Mouse (Mus musculus) CH12.LX (cell line): ENCODE measurements around the gene Ost4. TPM values are rescaled to one million over a fixed set of nuclear protein-coding genes. Genes with fewer than 3 reads are reported as not detected.

Experiments used
- DNase-seq: peaks from one replicate; pipeline ENCODE4 v3.0.0-alpha.2; 2013; ENCODE audit errors: extremely low read depth
- H3K27ac ChIP-seq: 2 replicates; pipeline ENCODE4 v1.5.1; 2012; ENCODE audit warnings: low read depth, mild to moderate bottlenecking, control low read depth, moderate library complexity; ENCODE audit not compliant: insufficient read depth
- H3K27me3 ChIP-seq: replicated peaks from 2 replicates; pipeline ENCODE3; 2012; ENCODE audit warnings: inconsistent platforms
- H3K36me3 ChIP-seq, 2 experiments: replicated peaks in 1 of 2; 2 replicates each; pipeline versions ENCODE3 to v1.6.1; 2012; ENCODE audit warnings: inconsistent platforms in 1 of 2, low read length in 1 of 2, mild to moderate bottlenecking in 1 of 2, mixed read lengths in 1 of 2, moderate library complexity in 1 of 2; ENCODE audit not compliant: control insufficient read depth in 1 of 2, insufficient read depth in 1 of 2
- H3K4me1 ChIP-seq, 2 experiments: 2 replicates each; pipeline ENCODE4 v1.6.1; 2012; ENCODE audit warnings: inconsistent platforms in 1 of 2, moderate library complexity in 1 of 2; ENCODE audit not compliant: insufficient read depth in 2 of 2, control insufficient read depth in 1 of 2
- H3K4me2 ChIP-seq: 2 replicates; pipeline ENCODE4 v1.6.1; 2012; ENCODE audit warnings: low read depth, mild to moderate bottlenecking, control low read depth; ENCODE audit not compliant: poor library complexity, insufficient read depth, severe bottlenecking
- H3K4me3 ChIP-seq, 3 experiments: fragments of 150-350 bp in 1 of 3; sonication (generic) in 1 of 3; replicated peaks in 1 of 3; 2 replicates each; pipeline versions ENCODE3 to v1.5.1; 2011 to 2012; ENCODE audit warnings: low read depth in 2 of 3, low read length in 2 of 3, mild to moderate bottlenecking in 2 of 3, moderate library complexity in 2 of 3, control low read depth in 1 of 3, improper control_type of control experiment in 1 of 3, inconsistent platforms in 1 of 3, mixed read lengths in 1 of 3; ENCODE audit not compliant: poor library complexity in 1 of 3
- H3K79me2 ChIP-seq: replicated peaks from 2 replicates; pipeline ENCODE4 v1.6.1; 2012; ENCODE audit warnings: mild to moderate bottlenecking, moderate library complexity; ENCODE audit not compliant: control insufficient read depth, poor library complexity, insufficient read depth, severe bottlenecking; ENCODE audit errors: extremely low read depth
- H3K9ac ChIP-seq: 2 replicates; pipeline ENCODE4 v1.6.1; 2012; ENCODE audit warnings: low read depth, mild to moderate bottlenecking, control low read depth, moderate library complexity; ENCODE audit not compliant: insufficient read depth
- H3K9me3 ChIP-seq: replicated peaks from 2 replicates; pipeline ENCODE3; 2012; ENCODE audit warnings: low read length, inconsistent platforms, mixed read lengths
- BHLHE40 ChIP-seq: IDR thresholded peaks from 2 replicates; pipeline ENCODE4 v1.6.1; 2011; ENCODE audit warnings: mild to moderate bottlenecking, low read depth, low read length, improper control_type of control experiment
- CTCF ChIP-seq, 2 experiments: IDR thresholded peaks in 1 of 2; conservative IDR thresholded peaks in 1 of 2; 2 replicates each; pipeline ENCODE4 v1.5.1; 2011 to 2012; ENCODE audit warnings: low read depth in 2 of 2, low read length in 2 of 2, improper control_type of control experiment in 1 of 2, inconsistent platforms in 1 of 2, mild to moderate bottlenecking in 1 of 2, moderate library complexity in 1 of 2
- E2F4 ChIP-seq: IDR thresholded peaks from 2 replicates; pipeline ENCODE4 v1.6.1; 2011; ENCODE audit warnings: low read depth, low read length, improper control_type of control experiment; ENCODE audit not compliant: insufficient replicate concordance
- ELF1 ChIP-seq: IDR thresholded peaks from 2 replicates; pipeline ENCODE4 v1.6.1; 2014; ENCODE audit warnings: low read depth, mild to moderate bottlenecking, inconsistent platforms, low read length, improper control_type of control experiment
- ETS1 ChIP-seq: conservative IDR thresholded peaks from 2 replicates; pipeline ENCODE4 v1.6.1; 2012; ENCODE audit warnings: low read depth, mild to moderate bottlenecking, inconsistent platforms, low read length, improper control_type of control experiment, moderate library complexity
- GABPA ChIP-seq: IDR thresholded peaks from 2 replicates; pipeline ENCODE4 v1.6.1; 2012; ENCODE audit warnings: low read depth, low read length, improper control_type of control experiment, inconsistent platforms; ENCODE audit not compliant: insufficient replicate concordance
- JUND ChIP-seq: conservative IDR thresholded peaks from 2 replicates; pipeline ENCODE4 v1.6.1; 2011; ENCODE audit warnings: low read depth, low read length, improper control_type of control experiment
- MAFK ChIP-seq: IDR thresholded peaks from 2 replicates; pipeline ENCODE4 v1.6.1; 2011; ENCODE audit warnings: low read length, improper control_type of control experiment; ENCODE audit not compliant: insufficient replicate concordance
- MAX ChIP-seq: IDR thresholded peaks from 2 replicates; pipeline ENCODE4 v1.6.1; 2011; ENCODE audit warnings: low read length, improper control_type of control experiment
- MYC ChIP-seq: IDR thresholded peaks from 2 replicates; pipeline ENCODE4 v1.6.1; 2011; ENCODE audit warnings: low read depth, mild to moderate bottlenecking, improper control_type of control experiment, low read length
- NELFE ChIP-seq: IDR thresholded peaks from 2 replicates; pipeline ENCODE4 v1.6.1; 2011; ENCODE audit warnings: low read depth, low read length, improper control_type of control experiment
- PAX5 ChIP-seq: IDR thresholded peaks from 2 replicates; pipeline ENCODE4 v1.6.1; 2012; ENCODE audit warnings: low read length, inconsistent platforms, mixed read lengths
- POLR2A ChIP-seq: IDR thresholded peaks from 2 replicates; pipeline ENCODE4 v1.6.1; 2011; ENCODE audit warnings: low read depth, mild to moderate bottlenecking, improper control_type of control experiment, low read length
- POLR2AphosphoS2 ChIP-seq: IDR thresholded peaks from 2 replicates; pipeline ENCODE4 v1.6.1; 2011; ENCODE audit warnings: low read depth, low read length, improper control_type of control experiment
- RAD21 ChIP-seq: IDR thresholded peaks from 2 replicates; pipeline ENCODE4 v1.6.1; 2011; ENCODE audit warnings: low read depth, mild to moderate bottlenecking, low read length, improper control_type of control experiment, moderate library complexity
- RCOR1 ChIP-seq: conservative IDR thresholded peaks from 2 replicates; pipeline ENCODE4 v1.6.1; 2012; ENCODE audit warnings: low read depth, mild to moderate bottlenecking, inconsistent platforms, low read length, improper control_type of control experiment
- TBP ChIP-seq: conservative IDR thresholded peaks from 2 replicates; pipeline ENCODE4 v1.6.1; 2011; ENCODE audit warnings: low read depth, low read length, improper control_type of control experiment
- TCF12 ChIP-seq: IDR thresholded peaks from 2 replicates; pipeline ENCODE4 v1.6.1; 2014; ENCODE audit warnings: low read depth, mild to moderate bottlenecking, inconsistent platforms, low read length, improper control_type of control experiment
- ZKSCAN1 ChIP-seq: IDR thresholded peaks from 2 replicates; pipeline ENCODE4 v1.6.1; 2012; ENCODE audit warnings: low read depth, inconsistent platforms, low read length, improper control_type of control experiment, borderline replicate concordance
- ZMIZ1 ChIP-seq: IDR thresholded peaks from 2 replicates; pipeline ENCODE4 v1.6.1; 2012; ENCODE audit warnings: low read depth, mild to moderate bottlenecking, inconsistent platforms, low read length, improper control_type of control experiment
- ZNF384 ChIP-seq: IDR thresholded peaks from 2 replicates; pipeline ENCODE4 v1.6.1; 2012; ENCODE audit warnings: low read depth, low read length, improper control_type of control experiment, inconsistent platforms
- dilution Hi-C: fragments of 300-500 bp; cut with MboI; formaldehyde crosslinking; loops from 2 replicates; pipeline ENCODE4 v1.14.3; 2020; ENCODE audit warnings: low sequenced_read_pairs; ENCODE audit not compliant: extremely low pct_unique_long_range_greater_than_20kb, extremely low pct_ligation_motif_present
- in situ Hi-C: fragments of 300-500 bp; cut with MboI; formaldehyde crosslinking; loops from 3 replicates; pipeline ENCODE4 v1.14.3; 2019; ENCODE audit warnings: low sequenced_read_pairs, low pct_ligation_motif_present, low pct_unique_long_range_greater_than_20kb, mixed read lengths
- polyA plus RNA-seq: library from polyadenylated mRNA; unstranded; fragments of >175 nt; gene quantifications from 2 replicates; pipeline ENCODE4 v1.2.1, GENCODE M21; 2012; ENCODE audit warnings: low read depth; ENCODE audit not compliant: insufficient read length
- total RNA-seq, 2 experiments: library from RNA; depleted of rRNA; stranded (reverse); fragments of 300-350 nt in 1 of 2; fragments of >200 nt in 1 of 2; gene quantifications; 2 replicates each; pipeline ENCODE4 v1.2.3; 2012 to 2014

Gene Ost4
- total and polyA plus RNA-seq, 3 experiments, result 181 to 330 (median 263) TPM

- peaks cover 10 to 33% of the 10 kb centered on the region in 2 experiments for H3K4me1 ChIP-seq
- peaks cover 53 to 66% of the 10 kb centered on the region in 2 experiments for H3K36me3 ChIP-seq
- DNase-seq, result no peak
- no peak overlapping the region for H3K4me2 ChIP-seq
- H3K27ac ChIP-seq, result no peak overlapping the region
- TF ChIP-seq MAX, result no peak
- TF ChIP-seq ZMIZ1, result no peak
- TF ChIP-seq MYC, result no peak
- no peak for TF ChIP-seq ZKSCAN1
- TF ChIP-seq ETS1, result no peak
- no peak for TF ChIP-seq RAD21
- TF ChIP-seq CTCF (conservative IDR thresholded peaks at IDR 0.05 in 1 of 2, IDR thresholded peaks at IDR 0.05 in 1 of 2; ENCODE audit: low read depth in 2 of 2, low read length in 2 of 2), result no peak
- TF ChIP-seq POLR2A, result no peak
- no peak for TF ChIP-seq POLR2AphosphoS2
- no peak for TF ChIP-seq TCF12
- TF ChIP-seq MAFK, result no peak
- no peak for TF ChIP-seq TBP
- no peak for TF ChIP-seq BHLHE40
- no peak for TF ChIP-seq E2F4
- no peak for TF ChIP-seq ZNF384
- no peak for TF ChIP-seq RCOR1
- TF ChIP-seq ELF1, result no peak
- no peak for TF ChIP-seq JUND
- TF ChIP-seq PAX5, result no peak
- no peak for TF ChIP-seq NELFE
- H3K27me3 ChIP-seq, result no peaks in the 10 kb centered on the region
- in situ Hi-C loops (no loop called here), dilution Hi-C loops (no loop called here)
- H3K9ac ChIP-seq, result no peak overlapping the region
- no peak overlapping the region for H3K4me3 ChIP-seq
- peaks cover 18% of the 10 kb centered on the region for H3K79me2 ChIP-seq
- H3K9me3 ChIP-seq, result peaks cover 5% of the 10 kb centered on the region
These were observed 48.2 kb upstream of the Ost4 start for GRCm38 (mm10) chr5:30955751-30956150.

DNA sequence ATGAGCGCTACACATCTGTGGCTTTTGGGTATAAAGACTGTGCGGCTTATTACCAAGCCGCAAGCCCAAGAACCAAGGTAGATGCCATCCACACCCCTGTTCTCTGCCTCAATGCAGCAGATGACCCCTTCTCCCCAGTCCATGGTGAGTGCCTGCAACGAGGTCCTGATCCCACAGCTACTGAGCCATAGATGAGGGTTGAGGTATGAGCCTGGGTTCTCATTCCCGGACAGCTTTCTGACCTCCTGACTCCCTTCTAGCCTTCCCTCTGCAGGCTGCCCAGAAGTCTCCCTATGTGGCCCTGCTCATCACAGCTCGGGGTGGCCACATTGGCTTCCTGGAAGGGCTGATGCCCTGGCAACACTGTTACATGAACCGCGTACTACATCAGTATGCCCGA, 47.0 kb upstream of the Ost4 start:
- no peak overlapping the region for H3K4me2 ChIP-seq
- no peak overlapping the region for H3K4me3 ChIP-seq
- peaks cover under 1% of the 10 kb centered on the region for H3K27me3 ChIP-seq
- in situ Hi-C loops, result no loop called here
- TF ChIP-seq POLR2A, result peak; percentile 28; the same call in 1 of the 2 replicates
- TF ChIP-seq GABPA, result no peak
- TF ChIP-seq TCF12, result no peak
- TF ChIP-seq, all 38 proteins: peak for 1
- Histone ChIP-seq H3K36me3 (peaks cover 53 to 66% of the 10 kb centered on the region in 2 experiments), H3K4me1 (peaks cover 10 to 34% of the 10 kb centered on the region in 2 experiments), H3K27ac (no peak overlapping the region), H3K9ac (no peak overlapping the region), H3K79me2 (peaks cover 16% of the 10 kb centered on the region), H3K9me3 (peaks cover 5% of the 10 kb centered on the region)
- dilution Hi-C loops, result no loop called here
- DNase-seq, result no peak
